Mouse (Mus musculus) liver, adult 2 months (tissue): ENCODE data around the gene Frmd7. TPM values are rescaled to one million over a fixed set of nuclear protein-coding genes. Genes with fewer than 3 reads are reported as not detected.

Source experiments
- DNase-seq: peaks from one replicate; pipeline ENCODE4 v3.0.0-alpha.2; 2011; ENCODE audit warnings: low read depth, low spot score; ENCODE audit errors: extremely low read depth
- H3K27ac ChIP-seq: fragments of 200-500 bp; replicated peaks from 2 replicates; pipeline ENCODE4 v1.5.1; 2012; ENCODE audit warnings: low read depth, mild to moderate bottlenecking, control low read depth, inconsistent platforms, low read length; ENCODE audit not compliant: insufficient read depth
- H3K27me3 ChIP-seq: fragments of 200-500 bp; 2 replicates; pipeline ENCODE4 v1.6.1; 2012; ENCODE audit warnings: mild to moderate bottlenecking, moderate library complexity, low read length, inconsistent platforms; ENCODE audit not compliant: control insufficient read depth, insufficient read depth
- H3K36me3 ChIP-seq: fragments of 200-500 bp; 2 replicates; pipeline ENCODE4 v1.6.1; 2012; ENCODE audit warnings: low read length, inconsistent platforms; ENCODE audit not compliant: control insufficient read depth, insufficient read depth
- H3K4me1 ChIP-seq: fragments of 200-500 bp; 2 replicates; pipeline ENCODE4 v1.6.1; 2011; ENCODE audit warnings: low read length; ENCODE audit not compliant: control insufficient read depth, insufficient read depth
- H3K4me3 ChIP-seq: fragments of 200-500 bp; 2 replicates; pipeline ENCODE4 v1.5.1; 2011; ENCODE audit warnings: low read depth, mild to moderate bottlenecking, control low read depth, low read length, moderate library complexity; ENCODE audit not compliant: insufficient read depth
- H3K79me2 ChIP-seq: fragments of 200-500 bp; 2 replicates; pipeline ENCODE4 v1.6.1; 2012; ENCODE audit warnings: inconsistent platforms, mild to moderate bottlenecking, low read length, moderate library complexity; ENCODE audit not compliant: control insufficient read depth, insufficient read depth
- H3K9ac ChIP-seq: fragments of 200-500 bp; 2 replicates; pipeline ENCODE4 v1.6.1; 2012; ENCODE audit warnings: low read depth, mild to moderate bottlenecking, control low read depth, inconsistent platforms, low read length
- CTCF ChIP-seq: fragments of 200-500 bp; IDR thresholded peaks from 2 replicates; pipeline ENCODE4 v1.5.1; 2011; ENCODE audit warnings: low read depth, low read length, control low read depth
- POLR2A ChIP-seq: fragments of 200-500 bp; IDR thresholded peaks from 2 replicates; pipeline ENCODE4 v1.6.1; 2011; ENCODE audit warnings: low read length, control low read depth; ENCODE audit not compliant: insufficient read depth; ENCODE audit errors: extremely low read depth
- WGBS: fragments of 180-500 bp; shearing (Covaris S2); methylation state at CpG from one replicate; pipeline ENCODE4 v1.1.7; 2018; 5-methylcytosine and 5-hydroxymethylcytosine counted together
- polyA plus RNA-seq: library from polyadenylated mRNA; depleted of rRNA; stranded (reverse); fragments of >200 nt; gene quantifications from 2 replicates; pipeline ENCODE4 v1.2.3, GENCODE M21; 2012; rRNA removed
- total RNA-seq: library from RNA; depleted of rRNA; stranded (reverse); fragments of >200 nt; gene quantifications from 2 replicates; pipeline ENCODE4 v1.2.3, GENCODE M21; 2014; rRNA removed

Frmd7 gene
- total and polyA plus RNA-seq, 2 experiments: not detected

DNA sequence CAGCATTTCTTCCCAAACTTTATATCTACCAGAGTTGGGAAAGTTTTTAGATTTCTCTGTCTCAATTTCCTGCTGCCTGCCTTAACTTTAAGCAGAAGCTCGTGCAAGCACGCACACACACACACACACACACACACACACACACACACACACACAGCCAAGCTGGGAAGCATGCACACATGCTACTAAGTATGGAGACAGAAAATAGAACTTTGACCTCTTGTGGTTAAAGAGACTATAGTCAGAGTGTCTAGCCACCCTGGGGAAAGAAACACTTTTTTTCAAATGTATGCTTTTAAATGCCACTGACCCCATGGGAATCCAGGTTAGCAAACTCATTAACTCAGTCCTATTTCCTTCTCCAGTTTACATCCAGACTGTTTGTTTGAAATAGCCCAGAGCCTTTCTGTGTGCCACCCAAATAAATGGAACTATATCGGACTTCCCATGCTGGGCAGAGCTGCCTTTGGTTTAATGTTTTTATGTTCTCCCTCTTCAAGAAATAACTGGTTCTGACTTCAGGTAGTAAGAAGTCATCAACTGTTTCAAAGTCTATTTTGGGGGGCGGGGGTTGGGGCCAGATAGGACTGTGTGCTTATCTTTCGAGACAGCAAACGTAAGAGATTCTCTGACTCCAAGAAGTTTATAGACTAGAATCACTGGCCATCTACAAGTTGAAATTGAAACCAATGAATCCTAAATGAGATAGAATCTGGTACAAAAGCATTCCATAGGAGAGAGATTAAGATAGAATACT lies 91.9 kb downstream of the Frmd7 start:
- Histone ChIP-seq H3K4me3 (no peak overlapping the region), H3K27ac (no peak overlapping the region), H3K36me3 (no peaks in the 10 kb centered on the region), H3K4me1 (no peaks in the 10 kb centered on the region), H3K27me3 (no peaks in the 10 kb centered on the region), H3K9ac (no peak overlapping the region), H3K79me2 (no peaks in the 10 kb centered on the region)
- no peak for TF ChIP-seq CTCF
- TF ChIP-seq POLR2A: no peak
- DNase-seq: no peak
- WGBS: 25% methylated on average over 6 of the region's 6 CpGs

Other genes with a start within 250 kb of the Frmd7 start
- gene Stk26, start 101.7 kb downstream of the Frmd7 start, total RNA-seq: 0.28 and 0.34 TPM in 2 replicates
- gene Stk26, start 101.7 kb downstream of the Frmd7 start, polyA plus RNA-seq: 0.11 and 0.15 TPM in 2 replicates
- 15.7 and 16.3 TPM in 2 replicates for gene Rap2c, start 75.3 kb upstream of the Frmd7 start, total RNA-seq
- 3.6 TPM in 2 replicates for gene Rap2c, start 75.3 kb upstream of the Frmd7 start, polyA plus RNA-seq